Mouse (Mus musculus): ENCODE results near the gene 2900011O08Rik. TPM values are rescaled to one million over a fixed set of nuclear protein-coding genes. Genes with fewer than 3 reads are reported as not detected.

Gene 2900011O08Rik
- polyA plus RNA-seq, 1 experiment from 2014 or later, result 2.9 TPM

DNA sequence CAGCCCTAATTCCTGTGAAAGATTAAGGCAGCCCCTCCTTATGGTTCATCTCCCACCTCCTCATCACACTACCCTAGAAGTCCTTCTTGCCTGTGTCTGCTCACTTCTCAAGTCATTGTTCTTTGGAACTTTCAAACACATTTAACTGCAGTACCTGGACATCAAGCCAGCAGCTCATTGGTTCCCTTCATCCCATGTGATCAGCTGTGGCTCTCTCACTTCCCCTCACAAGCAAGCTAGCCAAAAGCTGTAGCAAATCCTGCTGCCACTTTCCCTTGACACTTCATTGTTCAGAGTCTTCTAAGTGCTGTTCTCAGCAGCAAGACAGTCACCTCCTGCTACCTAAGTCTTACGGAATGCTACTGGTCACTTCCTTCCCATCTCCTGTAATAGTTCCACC, 138.8 kb downstream of the 2900011O08Rik start:
- Histone ChIP-seq H3K27me3 (replicated peaks; ENCODE audit: control insufficient read depth, insufficient read depth, low read length) (no peaks in the 10 kb centered on the region), H3K4me2 (ENCODE audit: low read length) (no peak overlapping the region), H3K4me1 (replicated peaks; ENCODE audit: control insufficient read depth, insufficient read depth, low read length) (no peaks in the 10 kb centered on the region), H3K4me3 (ENCODE audit: low read depth, low read length) (no peak overlapping the region), H3K36me3 (ENCODE audit: control insufficient read depth, insufficient read depth, low read length) (peaks cover 95% of the 10 kb centered on the region), H3K9me3 (ENCODE audit: control insufficient read depth, low read length) (no peaks in the 10 kb centered on the region), H3K9ac (ENCODE audit: low read length) (no peak overlapping the region), H3K27ac (ENCODE audit: low read depth) (no peak overlapping the region)
- WGBS, result 90% methylated on average over 1 of the region's 1 CpGs
- ATAC-seq (replicated peaks; ENCODE audit: low FRiP score, low TSS enrichment, low read depth) (no peak), DNase-seq (ENCODE audit: low spot score) (no peak)

DNA sequence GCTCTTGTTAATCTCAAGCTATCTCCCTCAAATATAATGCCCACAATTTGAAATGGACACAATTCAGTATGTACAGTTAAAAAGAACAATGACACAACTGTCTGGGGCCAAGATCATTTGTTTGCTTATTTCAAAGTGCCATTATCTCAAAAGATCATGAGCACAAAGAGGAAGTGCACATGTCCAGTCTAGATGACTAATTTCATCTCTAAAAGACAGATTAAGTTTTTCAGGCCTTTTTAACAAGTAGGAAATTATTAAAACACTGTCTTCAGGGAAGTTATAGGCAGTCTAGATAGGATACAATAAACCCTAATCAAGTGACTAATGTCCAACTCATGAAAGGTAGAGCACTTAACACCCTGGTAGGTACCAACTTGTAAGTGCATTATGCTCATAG, 142.6 kb downstream of the 2900011O08Rik start:
- DNase-seq (ENCODE audit: low spot score) (no peak), ATAC-seq (replicated peaks; ENCODE audit: low FRiP score, low TSS enrichment, low read depth) (no peak)
- no peak overlapping the region for H3K27ac ChIP-seq (ENCODE audit: low read depth)
- H3K4me1 ChIP-seq (replicated peaks; ENCODE audit: control insufficient read depth, insufficient read depth, low read length), result no peaks in the 10 kb centered on the region
- H3K27me3 ChIP-seq (replicated peaks; ENCODE audit: control insufficient read depth, insufficient read depth, low read length), result no peaks in the 10 kb centered on the region
- no peak overlapping the region for H3K9ac ChIP-seq (ENCODE audit: low read length)
- H3K9me3 ChIP-seq (ENCODE audit: control insufficient read depth, low read length), result no peaks in the 10 kb centered on the region
- H3K36me3 ChIP-seq (ENCODE audit: control insufficient read depth, insufficient read depth, low read length), result peaks cover 94% of the 10 kb centered on the region
- H3K4me2 ChIP-seq (ENCODE audit: low read length), result no peak overlapping the region
- no peak overlapping the region for H3K4me3 ChIP-seq (ENCODE audit: low read depth, low read length)

DNA sequence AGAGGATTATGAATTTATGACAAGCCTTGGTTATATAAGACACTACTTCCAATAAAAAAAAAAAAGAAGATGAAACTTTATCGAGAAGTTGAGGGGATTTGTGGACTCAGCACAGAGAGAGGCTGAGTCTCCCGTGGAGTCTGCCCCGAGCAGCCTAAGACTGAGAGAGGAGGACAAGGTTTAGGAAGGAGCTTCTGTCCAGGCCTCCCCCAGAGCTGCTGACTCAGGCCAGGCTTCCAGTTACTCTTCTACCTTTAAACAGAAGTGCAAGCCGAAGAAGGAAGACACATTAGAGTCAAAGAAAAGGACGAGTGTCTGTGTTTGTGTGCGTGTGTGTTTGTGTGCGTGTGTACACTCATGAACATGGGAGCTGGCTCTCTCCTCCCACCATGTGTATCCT, 144.4 kb downstream of the 2900011O08Rik start:
- Histone ChIP-seq H3K9ac (ENCODE audit: low read length) (no peak overlapping the region), H3K27me3 (replicated peaks; ENCODE audit: control insufficient read depth, insufficient read depth, low read length) (no peaks in the 10 kb centered on the region), H3K4me2 (ENCODE audit: low read length) (no peak overlapping the region), H3K4me1 (replicated peaks; ENCODE audit: control insufficient read depth, insufficient read depth, low read length) (no peaks in the 10 kb centered on the region), H3K36me3 (ENCODE audit: control insufficient read depth, insufficient read depth, low read length) (peaks cover 94% of the 10 kb centered on the region), H3K9me3 (ENCODE audit: control insufficient read depth, low read length) (no peaks in the 10 kb centered on the region), H3K4me3 (ENCODE audit: low read depth, low read length) (no peak overlapping the region), H3K27ac (ENCODE audit: low read depth) (no peak overlapping the region)
- DNase-seq (ENCODE audit: low spot score), result no peak
- WGBS, result 88% methylated on average over 7 of the region's 7 CpGs
- no peak for ATAC-seq (replicated peaks; ENCODE audit: low FRiP score, low TSS enrichment, low read depth)

DNA sequence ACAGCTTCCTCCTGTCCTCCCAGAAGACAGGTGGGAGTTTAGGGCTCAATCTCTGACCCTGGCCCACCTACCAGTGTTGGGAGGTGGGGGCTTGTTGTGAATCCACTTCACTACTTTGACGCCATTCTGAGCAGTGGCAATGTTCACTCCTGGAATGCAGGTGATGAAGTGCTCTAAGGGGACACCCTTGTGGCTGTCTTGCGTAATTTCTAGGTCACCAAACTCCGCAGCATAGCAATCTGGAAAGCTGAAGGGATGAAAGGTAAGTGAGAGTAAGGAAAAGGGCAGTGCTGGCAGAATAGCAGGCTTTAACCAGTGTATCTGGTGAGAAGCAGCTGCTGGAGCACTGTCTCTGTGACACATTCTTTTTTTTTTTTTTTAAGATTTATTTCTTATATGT, 145.0 kb downstream of the 2900011O08Rik start:
- Histone ChIP-seq H3K36me3 (ENCODE audit: control insufficient read depth, insufficient read depth, low read length) (peaks cover 94% of the 10 kb centered on the region), H3K4me3 (ENCODE audit: low read depth, low read length) (no peak overlapping the region), H3K27me3 (replicated peaks; ENCODE audit: control insufficient read depth, insufficient read depth, low read length) (no peaks in the 10 kb centered on the region), H3K9me3 (ENCODE audit: control insufficient read depth, low read length) (no peaks in the 10 kb centered on the region), H3K4me1 (replicated peaks; ENCODE audit: control insufficient read depth, insufficient read depth, low read length) (no peaks in the 10 kb centered on the region), H3K27ac (ENCODE audit: low read depth) (no peak overlapping the region), H3K4me2 (ENCODE audit: low read length) (no peak overlapping the region), H3K9ac (ENCODE audit: low read length) (no peak overlapping the region)
- DNase-seq (ENCODE audit: low spot score) (no peak), ATAC-seq (replicated peaks; ENCODE audit: low FRiP score, low TSS enrichment, low read depth) (no peak)
- 78% methylated on average over 3 of the region's 3 CpGs for WGBS

DNA sequence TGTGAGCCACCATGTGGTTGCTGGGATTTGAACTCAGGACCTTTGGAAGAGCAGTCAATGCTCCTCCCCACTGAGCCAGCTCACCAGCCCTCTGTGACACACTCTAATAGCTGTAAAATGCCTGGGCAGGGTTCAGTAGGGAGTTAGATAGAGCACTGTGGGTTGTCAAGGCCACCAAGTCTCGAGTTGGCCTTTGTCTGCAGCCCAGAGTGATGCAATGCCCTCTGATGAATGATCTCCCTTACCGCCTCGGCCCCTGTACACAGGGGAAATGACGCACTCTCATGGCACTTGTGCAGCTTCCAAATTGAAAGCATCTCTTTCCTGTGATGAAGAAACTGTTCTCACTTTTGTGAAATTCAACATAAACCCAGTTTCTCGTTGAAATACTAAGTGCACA, 145.4 kb downstream of the 2900011O08Rik start:
- Histone ChIP-seq H3K36me3 (ENCODE audit: control insufficient read depth, insufficient read depth, low read length) (peaks cover 94% of the 10 kb centered on the region), H3K27ac (ENCODE audit: low read depth) (no peak overlapping the region), H3K4me2 (ENCODE audit: low read length) (no peak overlapping the region), H3K9ac (ENCODE audit: low read length) (no peak overlapping the region), H3K4me1 (replicated peaks; ENCODE audit: control insufficient read depth, insufficient read depth, low read length) (no peaks in the 10 kb centered on the region), H3K9me3 (ENCODE audit: control insufficient read depth, low read length) (no peaks in the 10 kb centered on the region), H3K27me3 (replicated peaks; ENCODE audit: control insufficient read depth, insufficient read depth, low read length) (no peaks in the 10 kb centered on the region), H3K4me3 (ENCODE audit: low read depth, low read length) (no peak overlapping the region)
- DNase-seq (ENCODE audit: low spot score) (no peak), ATAC-seq (replicated peaks; ENCODE audit: low FRiP score, low TSS enrichment, low read depth) (no peak)
- 82% methylated on average over 5 of the region's 5 CpGs for WGBS

DNA sequence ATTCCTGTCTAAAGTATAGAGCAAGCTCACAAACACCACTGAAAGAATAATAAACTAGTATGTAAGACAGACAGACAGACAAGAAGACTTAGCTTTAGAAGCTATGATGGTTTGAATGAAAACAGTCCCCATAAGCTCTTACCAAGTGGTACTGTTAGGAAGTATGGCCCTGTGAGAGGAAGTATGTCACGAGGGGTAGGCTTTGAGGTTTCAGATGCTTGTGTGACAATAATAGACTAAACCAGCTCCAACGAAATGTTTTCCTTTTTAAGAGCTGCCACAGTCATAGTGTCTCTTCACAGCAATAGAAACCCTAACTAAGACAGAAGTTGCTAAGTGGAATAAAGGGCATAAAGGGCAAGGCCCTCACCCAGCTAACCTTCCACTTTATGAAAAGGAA, 148.6 kb downstream of the 2900011O08Rik start:
- no peak overlapping the region for H3K9ac ChIP-seq (ENCODE audit: low read length)
- H3K27me3 ChIP-seq (replicated peaks; ENCODE audit: control insufficient read depth, insufficient read depth, low read length), result no peaks in the 10 kb centered on the region
- DNase-seq (ENCODE audit: low spot score), result no peak
- H3K9me3 ChIP-seq (ENCODE audit: control insufficient read depth, low read length), result no peaks in the 10 kb centered on the region
- H3K4me1 ChIP-seq (replicated peaks; ENCODE audit: control insufficient read depth, insufficient read depth, low read length), result no peaks in the 10 kb centered on the region
- no peak overlapping the region for H3K4me3 ChIP-seq (ENCODE audit: low read depth, low read length)
- no peak for ATAC-seq (replicated peaks; ENCODE audit: low FRiP score, low TSS enrichment, low read depth)
- WGBS, result 97% methylated on average over 2 of the region's 2 CpGs
- H3K4me2 ChIP-seq (ENCODE audit: low read length), result no peak overlapping the region
- H3K27ac ChIP-seq (ENCODE audit: low read depth), result no peak overlapping the region
- H3K36me3 ChIP-seq (ENCODE audit: control insufficient read depth, insufficient read depth, low read length), result peaks cover 90% of the 10 kb centered on the region

DNA sequence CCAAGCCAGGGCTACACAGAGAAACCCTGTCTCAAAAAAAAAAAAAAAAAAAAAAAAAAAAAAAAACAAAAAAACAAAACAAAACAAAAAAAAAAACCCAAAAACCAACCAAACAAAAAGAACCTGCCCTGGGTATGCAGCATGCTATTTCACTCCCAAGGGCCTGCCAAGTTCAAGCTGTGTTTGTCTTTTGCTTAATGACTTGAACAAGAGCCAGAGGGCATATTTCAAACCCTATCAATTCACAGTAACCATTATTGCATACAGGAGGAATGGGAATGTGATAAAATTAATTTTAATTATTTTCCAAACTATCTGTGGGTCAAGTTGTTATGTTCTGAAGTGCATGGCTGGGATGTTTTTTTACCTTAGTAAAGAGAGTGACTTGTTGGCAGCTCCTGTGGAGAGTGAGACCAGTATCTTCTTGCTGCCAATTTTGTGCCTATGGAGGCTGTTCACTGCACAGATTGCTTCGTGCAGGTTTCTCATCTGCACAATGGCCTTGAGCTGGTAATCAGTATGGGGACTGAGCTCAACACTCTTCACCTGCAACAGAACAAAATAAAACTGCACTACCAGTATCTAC, 151.7 kb downstream of the 2900011O08Rik start:
- H3K4me3 ChIP-seq (ENCODE audit: low read depth, low read length), result no peak overlapping the region
- H3K9me3 ChIP-seq (ENCODE audit: control insufficient read depth, low read length), result no peaks in the 10 kb centered on the region
- DNase-seq (ENCODE audit: low spot score), result no peak
- H3K9ac ChIP-seq (ENCODE audit: low read length), result no peak overlapping the region
- no peak overlapping the region for H3K27ac ChIP-seq (ENCODE audit: low read depth)
- no peak overlapping the region for H3K4me2 ChIP-seq (ENCODE audit: low read length)
- no peaks in the 10 kb centered on the region for H3K27me3 ChIP-seq (replicated peaks; ENCODE audit: control insufficient read depth, insufficient read depth, low read length)
- 94% methylated on average over 1 of the region's 1 CpGs for WGBS
- no peak for ATAC-seq (replicated peaks; ENCODE audit: low FRiP score, low TSS enrichment, low read depth)
- H3K36me3 ChIP-seq (ENCODE audit: control insufficient read depth, insufficient read depth, low read length), result peaks cover 91% of the 10 kb centered on the region
- no peaks in the 10 kb centered on the region for H3K4me1 ChIP-seq (replicated peaks; ENCODE audit: control insufficient read depth, insufficient read depth, low read length)

DNA sequence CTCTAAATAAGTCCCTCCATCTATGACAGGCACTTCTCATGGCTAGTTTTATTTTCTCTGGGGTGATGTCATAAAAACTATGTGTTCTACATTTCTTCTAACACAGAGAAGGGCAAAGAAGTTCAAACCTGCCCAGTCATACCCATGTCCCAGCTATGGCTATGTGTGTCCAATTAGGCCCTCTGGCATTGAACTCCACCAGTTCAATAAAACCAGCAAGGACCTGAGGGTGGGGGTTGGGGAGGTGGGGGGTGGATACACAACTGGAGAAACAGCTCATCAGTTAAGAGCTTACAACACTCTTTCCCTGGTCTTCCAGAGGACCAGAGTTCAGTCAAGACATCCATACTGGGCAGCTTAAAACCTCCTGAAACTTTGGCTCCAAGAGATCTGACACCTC, 152.7 kb downstream of the 2900011O08Rik start:
- Histone ChIP-seq H3K36me3 (ENCODE audit: control insufficient read depth, insufficient read depth, low read length) (peaks cover 91% of the 10 kb centered on the region), H3K9me3 (ENCODE audit: control insufficient read depth, low read length) (no peaks in the 10 kb centered on the region), H3K9ac (ENCODE audit: low read length) (no peak overlapping the region), H3K4me1 (replicated peaks; ENCODE audit: control insufficient read depth, insufficient read depth, low read length) (no peaks in the 10 kb centered on the region), H3K27ac (ENCODE audit: low read depth) (no peak overlapping the region), H3K27me3 (replicated peaks; ENCODE audit: control insufficient read depth, insufficient read depth, low read length) (no peaks in the 10 kb centered on the region), H3K4me3 (ENCODE audit: low read depth, low read length) (no peak overlapping the region), H3K4me2 (ENCODE audit: low read length) (no peak overlapping the region)
- ATAC-seq (replicated peaks; ENCODE audit: low FRiP score, low TSS enrichment, low read depth) (no peak), DNase-seq (ENCODE audit: low spot score) (no peak)

DNA sequence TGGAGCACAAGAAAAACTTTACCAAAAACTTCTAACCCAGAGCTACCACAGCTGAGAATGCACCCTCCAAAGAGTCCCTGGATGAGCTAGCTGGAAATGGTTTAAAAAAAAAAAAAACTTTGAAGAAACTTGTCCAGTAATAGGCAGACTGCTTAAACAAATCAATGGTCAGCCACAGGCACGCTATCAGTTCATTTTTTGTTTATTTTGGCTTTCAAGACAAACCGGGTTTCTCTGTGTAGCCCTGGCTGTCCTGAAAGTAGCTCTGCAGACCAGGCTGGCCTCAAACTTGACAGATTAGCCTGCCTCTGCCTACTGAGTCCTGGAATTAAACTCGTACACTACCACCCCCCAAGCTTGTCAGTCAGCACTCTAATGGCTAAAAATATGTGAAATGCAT, 156.9 kb downstream of the 2900011O08Rik start:
- no peak for ATAC-seq (replicated peaks; ENCODE audit: low FRiP score, low TSS enrichment, low read depth)
- Histone ChIP-seq H3K9me3 (ENCODE audit: control insufficient read depth, low read length) (no peaks in the 10 kb centered on the region), H3K27me3 (replicated peaks; ENCODE audit: control insufficient read depth, insufficient read depth, low read length) (no peaks in the 10 kb centered on the region), H3K27ac (ENCODE audit: low read depth) (no peak overlapping the region), H3K4me3 (ENCODE audit: low read depth, low read length) (no peak overlapping the region), H3K36me3 (ENCODE audit: control insufficient read depth, insufficient read depth, low read length) (peaks cover 90% of the 10 kb centered on the region), H3K4me1 (replicated peaks; ENCODE audit: control insufficient read depth, insufficient read depth, low read length) (no peaks in the 10 kb centered on the region), H3K9ac (ENCODE audit: low read length) (no peak overlapping the region), H3K4me2 (ENCODE audit: low read length) (no peak overlapping the region)
- 68% methylated on average over 3 of the region's 3 CpGs for WGBS
- DNase-seq (ENCODE audit: low spot score), result no peak
